Mouse (Mus musculus) layer of hippocampus, postnatal 36 days (tissue): ENCODE results near the gene Cdh22. TPM values are rescaled to one million over a fixed set of nuclear protein-coding genes. Genes with fewer than 3 reads are reported as not detected.
A peak's percentile ranks its signal among the peaks of the same experiment; 100 is the strongest.

Experiments used
- DNase-seq, 2 experiments: peaks; one replicate each; pipeline ENCODE4 v3.0.0; 2022
- total RNA-seq, 2 experiments: library from RNA; stranded (reverse); gene quantifications; 2 replicates each; pipeline ENCODE4 v1.2.3; 2021

The Cdh22 gene
- total RNA-seq, 2 experiments from 2014 or later: 12.9 to 13.1 TPM

- DNase-seq: no peak
Observed at GRCm38 (mm10) chr2:165080657-165081056, 154.0 kb downstream of the Cdh22 start.

- DNase-seq: no peak
Observed at GRCm38 (mm10) chr2:165078605-165079004, 156.0 kb downstream of the Cdh22 start.

GRCm38 (mm10) chr2:165078045-165078444 lies 156.6 kb downstream of the Cdh22 start:
- DNase-seq: no peak

- DNase-seq: no peak
Observed at GRCm38 (mm10) chr2:165077055-165077454, 157.6 kb downstream of the Cdh22 start.

- DNase-seq: peak; percentile 85 to 86
Observed at GRCm38 (mm10) chr2:165074937-165075336, 159.7 kb downstream of the Cdh22 start.

GRCm38 (mm10) chr2:165074081-165074884 lies 160.4 kb downstream of the Cdh22 start:
- DNase-seq: no peak

GRCm38 (mm10) chr2:165073381-165073781 lies 161.3 kb downstream of the Cdh22 start:
- DNase-seq: no peak

- DNase-seq: peak; percentile 54 to 61
Observed at GRCm38 (mm10) chr2:165070096-165070816, 164.4 kb downstream of the Cdh22 start.

GRCm38 (mm10) chr2:165068806-165069205 lies 165.8 kb downstream of the Cdh22 start:
- DNase-seq: peak in 1 of 2 experiments; percentile 38

GRCm38 (mm10) chr2:165064489-165064888 lies 170.2 kb downstream of the Cdh22 start:
- peak in 1 of 2 experiments; percentile 30 for DNase-seq

- no peak for DNase-seq
Observed at GRCm38 (mm10) chr2:165061638-165062433, 172.8 kb downstream of the Cdh22 start.

Other genes starting within 250 kb of the Cdh22 start
- gene Ncoa5, start 200.0 kb downstream of the Cdh22 start, total RNA-seq: 10 to 100 TPM; 56.8 to 66.3 TPM
- gene Cd40, start 179.2 kb downstream of the Cdh22 start, total RNA-seq: 1 to 10 TPM in 1 of 2 experiments, under 1 TPM in 1; 0.77 to 1.3 TPM
- gene 1700025C18Rik, start 144.1 kb downstream of the Cdh22 start, total RNA-seq: not detected
- 10 to 100 TPM; 94.0 to 98.4 TPM for gene Slc35c2, start 53.0 kb upstream of the Cdh22 start, total RNA-seq
- gene Elmo2, start 91.6 kb upstream of the Cdh22 start, total RNA-seq: 100 to 1,000 TPM; 179 to 195 TPM
- under 1 TPM; 0.15 to 0.66 TPM for gene Zfp663, start 133.9 kb upstream of the Cdh22 start, total RNA-seq
- 10 to 100 TPM; 15.6 to 16.5 TPM for gene Zfp334, start 153.4 kb upstream of the Cdh22 start, total RNA-seq
- not detected for gene Ocstamp, start 165.6 kb upstream of the Cdh22 start, total RNA-seq
- 10 to 100 TPM in 1 of 2 experiments, 1 to 10 TPM in 1; 6.9 to 10.7 TPM for gene Slc13a3, start 238.4 kb upstream of the Cdh22 start, total RNA-seq